Mouse (Mus musculus) kidney, adult 18-20 months (tissue): ENCODE data around the gene 4930503B20Rik.

Experiments
- DNase-seq: peaks from one replicate; pipeline ENCODE4 v3.0.0; 2021

Gene 4930503B20Rik

GRCm38 (mm10) chr3:146649311-146649894, 1.7 kb downstream of the 4930503B20Rik start:
- no peak for DNase-seq

DNA sequence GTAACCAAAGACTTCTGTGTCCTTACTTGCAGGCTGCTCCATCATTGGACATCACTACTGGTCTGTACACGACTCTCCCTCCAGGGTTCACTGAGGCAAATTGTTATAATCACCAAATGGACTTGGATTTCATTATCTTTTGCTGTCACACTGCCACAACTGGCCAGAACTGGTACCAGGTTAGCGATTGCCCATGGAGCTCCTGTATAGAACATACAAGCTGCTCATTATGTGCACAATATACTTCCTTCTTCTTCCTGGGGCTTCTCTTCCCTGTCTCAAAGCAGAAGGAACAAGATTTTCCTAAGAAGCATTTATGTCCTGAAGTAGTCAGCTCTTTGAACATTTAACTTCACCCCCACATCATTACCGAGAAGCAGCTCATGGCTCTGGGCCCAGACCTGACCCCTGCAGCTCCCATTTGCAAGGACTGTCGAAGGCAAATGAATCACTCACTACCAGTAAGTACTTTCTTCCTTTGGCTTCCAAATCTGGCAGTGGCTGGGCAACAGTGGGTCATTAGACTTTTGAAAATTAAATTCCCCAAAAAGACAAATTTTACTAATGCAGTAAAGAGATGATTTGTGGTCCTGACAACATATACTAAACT, 9.2 kb downstream of the 4930503B20Rik start:
- no peak for DNase-seq

GRCm38 (mm10) chr3:146632506-146632905, 18.6 kb downstream of the 4930503B20Rik start:
- no peak for DNase-seq

DNA sequence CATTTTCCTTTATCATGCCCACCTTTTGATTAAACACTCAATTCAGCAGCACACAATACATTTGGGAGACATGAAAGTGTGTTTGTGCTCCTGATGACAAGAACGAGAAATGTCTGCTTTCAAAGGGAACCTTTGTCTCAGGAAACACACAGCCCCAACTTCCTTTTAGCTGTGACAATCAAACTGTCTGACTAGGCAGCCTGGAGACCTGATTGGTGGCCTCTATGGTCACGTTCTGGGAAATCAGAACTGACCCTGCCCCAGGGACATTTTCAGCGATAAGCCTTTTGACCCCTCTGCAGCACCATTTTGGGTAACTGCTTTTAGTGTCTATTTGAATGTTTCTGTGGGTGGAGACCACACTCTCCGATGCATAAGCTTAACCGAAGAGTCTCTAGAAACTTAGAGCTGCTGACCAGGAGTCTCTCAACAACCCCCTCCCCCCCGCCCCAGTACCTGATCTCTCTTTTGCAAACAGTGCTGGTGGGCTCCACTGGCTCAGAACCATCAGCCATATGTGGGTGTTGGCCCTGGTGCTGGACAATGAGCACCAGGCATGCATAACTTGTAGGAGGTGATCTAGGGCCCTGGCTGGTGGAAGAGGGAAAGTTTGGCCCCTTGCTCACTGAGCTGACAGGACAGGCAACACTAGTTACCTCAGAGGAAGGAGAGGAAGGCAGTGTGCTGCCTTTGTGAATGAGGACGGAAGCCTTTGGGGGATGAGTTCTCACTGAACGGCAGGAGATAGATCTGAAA, 22.7 kb downstream of the 4930503B20Rik start:
- no peak for DNase-seq

DNA sequence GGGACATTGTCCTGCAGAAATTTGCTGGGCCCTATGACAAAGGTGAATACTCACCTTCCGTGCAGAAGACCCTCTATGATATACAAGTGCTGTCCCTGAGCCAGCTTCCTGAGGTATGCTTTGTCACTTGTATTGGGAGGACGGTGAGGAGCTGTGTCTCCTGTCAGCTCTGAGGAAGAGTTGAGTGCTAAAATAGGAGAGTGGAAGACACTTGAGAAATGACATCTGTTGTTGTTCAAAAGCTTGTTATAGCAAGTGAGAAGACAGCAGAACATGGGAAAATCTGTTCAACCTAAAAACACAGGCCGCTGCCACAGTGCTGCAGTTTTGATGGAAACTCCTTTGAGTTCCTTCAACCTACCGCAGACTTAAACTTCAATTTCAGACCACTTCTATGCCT, 25.4 kb downstream of the 4930503B20Rik start:
- DNase-seq = no peak

- no peak for DNase-seq
Measured at GRCm38 (mm10) chr3:146621966-146622365, 29.2 kb downstream of the 4930503B20Rik start.

DNA sequence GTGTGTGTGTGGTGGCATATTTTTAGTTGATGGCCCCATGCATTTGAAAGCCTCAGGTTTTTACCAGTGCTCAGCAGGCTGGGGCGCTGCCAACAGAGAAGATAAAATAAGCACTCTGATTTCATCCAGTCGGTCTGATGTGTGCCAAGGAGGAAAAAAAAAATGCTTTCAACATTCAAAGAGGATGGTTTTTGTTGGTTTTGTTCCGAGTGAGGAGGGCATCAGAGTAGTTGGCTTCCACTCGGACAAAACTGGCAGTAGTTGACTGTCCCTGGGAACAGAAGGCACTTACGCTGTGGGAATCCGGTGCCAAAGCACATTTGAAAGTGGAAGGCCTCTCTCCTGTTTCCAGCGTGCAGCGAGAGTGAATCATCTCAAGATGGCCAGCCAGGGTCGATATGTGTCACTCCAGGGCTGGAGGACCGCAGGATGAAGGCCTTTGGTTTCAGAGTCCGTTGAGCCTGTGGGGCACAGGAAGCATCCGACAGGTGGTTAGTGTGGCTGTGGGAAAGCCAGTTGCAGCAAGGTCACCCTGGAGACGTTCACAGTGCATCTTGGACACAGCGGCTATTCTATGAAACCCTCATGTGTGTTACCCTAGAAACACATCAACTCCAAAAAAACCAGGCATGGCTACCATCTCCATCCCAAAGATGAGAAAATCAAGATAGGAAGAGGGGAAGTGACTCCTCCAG, 30.4 kb downstream of the 4930503B20Rik start:
- DNase-seq = no peak

DNA sequence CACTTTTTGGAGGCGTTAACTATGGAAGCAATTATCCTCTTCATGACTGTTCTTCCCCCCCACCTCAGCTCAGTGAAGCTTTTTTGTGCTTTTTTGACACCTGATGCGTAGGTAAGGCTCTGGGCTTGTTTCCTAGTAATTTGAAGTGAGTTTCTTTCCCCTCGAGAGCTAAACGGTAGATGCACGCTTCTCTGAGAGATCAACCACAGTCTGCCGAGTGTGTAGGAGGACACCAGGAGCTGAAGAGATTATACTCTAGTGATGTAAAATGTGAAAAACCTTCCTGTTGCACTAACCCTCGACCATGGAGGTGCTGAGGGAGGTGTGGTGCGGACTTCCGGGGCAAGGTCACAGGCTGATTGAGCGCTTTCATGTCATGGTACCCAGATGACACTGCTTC, 31.0 kb downstream of the 4930503B20Rik start:
- no peak for DNase-seq

GRCm38 (mm10) chr3:146618357-146618756, 32.8 kb downstream of the 4930503B20Rik start:
- no peak for DNase-seq

GRCm38 (mm10) chr3:146617946-146618345, 33.2 kb downstream of the 4930503B20Rik start:
- no peak for DNase-seq

GRCm38 (mm10) chr3:146616533-146617283, 34.4 kb downstream of the 4930503B20Rik start:
- DNase-seq = no peak

DNA sequence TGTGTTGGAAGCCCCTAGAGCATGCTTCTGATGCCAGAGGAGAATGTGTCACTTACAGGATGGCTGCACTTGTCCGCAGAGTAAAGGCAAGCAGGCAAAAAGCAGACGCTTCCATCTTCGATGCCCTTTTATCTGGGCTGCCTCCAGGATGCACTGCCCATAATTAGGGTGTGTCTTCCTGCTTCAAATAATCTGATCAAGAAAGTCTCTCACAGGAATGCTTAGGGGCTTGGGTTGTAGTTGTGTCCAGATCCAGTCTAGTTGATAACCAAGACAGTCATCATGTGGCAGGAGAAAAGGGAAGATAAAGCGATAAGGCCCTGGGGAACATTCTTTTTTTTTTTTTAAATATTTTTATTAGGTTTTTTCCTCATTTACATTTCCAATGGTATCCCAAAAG, 35.6 kb downstream of the 4930503B20Rik start, which contains the start of gene Dnase2b:
TSS of gene Dnase2b (minus strand) at position 101 of the 400 bp plus-strand sequence.
- DNase-seq = no peak

GRCm38 (mm10) chr3:146611821-146612220, 39.3 kb downstream of the 4930503B20Rik start:
- no peak for DNase-seq

DNA sequence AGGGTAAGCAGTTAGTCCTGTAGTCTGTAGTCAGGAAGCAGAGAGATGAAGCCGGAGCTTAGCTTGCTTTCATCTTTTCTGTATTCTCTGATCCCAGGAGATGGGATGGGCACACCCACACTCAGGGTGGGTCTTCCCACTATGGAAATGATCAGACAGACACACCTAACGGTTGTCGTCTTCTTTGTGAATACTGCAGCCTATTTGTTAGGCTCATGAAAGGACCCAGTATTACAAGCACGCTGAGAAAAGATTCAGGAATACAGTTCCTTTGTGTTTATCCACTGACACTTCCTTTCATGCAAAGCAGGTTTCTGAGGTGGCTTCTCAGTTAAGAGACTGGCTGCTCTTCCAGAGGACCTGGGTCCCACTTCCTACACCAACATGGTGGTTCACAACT, 39.9 kb downstream of the 4930503B20Rik start:
- DNase-seq = no peak

- no peak for DNase-seq
Measured at GRCm38 (mm10) chr3:146610322-146610721, 40.8 kb downstream of the 4930503B20Rik start.

DNA sequence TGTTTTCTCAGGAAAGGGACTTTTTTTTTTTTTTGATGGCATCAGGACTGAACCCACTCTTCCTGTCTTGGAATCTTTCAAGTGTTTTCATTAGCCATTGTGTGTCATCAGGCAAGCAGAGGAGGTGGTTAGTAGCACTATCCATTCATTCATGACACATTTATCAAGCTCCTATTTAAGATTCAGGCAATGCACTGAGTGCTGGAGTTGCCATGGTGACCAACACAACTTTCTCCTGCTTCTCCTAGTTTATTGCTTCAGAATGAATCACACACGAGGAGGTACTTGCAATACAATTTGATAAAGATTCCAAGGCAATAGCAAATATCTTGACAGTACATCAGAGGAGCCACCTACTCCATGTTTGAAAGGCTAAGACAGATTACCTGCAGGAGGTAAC, 43.7 kb downstream of the 4930503B20Rik start:
- DNase-seq = no peak

DNA sequence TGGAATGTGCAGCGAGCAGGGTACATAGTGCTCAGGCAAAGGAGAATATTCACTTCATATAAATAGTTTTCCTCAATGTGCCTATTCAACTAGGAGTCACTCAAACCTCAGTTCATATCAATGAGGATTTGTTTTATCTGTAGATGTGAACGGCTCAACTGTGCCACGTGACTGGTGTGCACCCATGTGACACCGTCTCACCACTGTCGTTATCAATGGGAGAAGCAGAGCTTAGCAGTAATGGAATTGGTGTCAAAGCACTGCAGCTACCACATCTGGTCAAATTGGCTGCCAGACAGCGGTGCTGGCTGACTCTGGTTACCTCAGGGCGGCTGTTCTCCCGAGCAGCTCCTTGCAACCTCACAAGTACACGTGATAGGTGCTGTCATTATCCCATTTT, 46.5 kb downstream of the 4930503B20Rik start:
- no peak for DNase-seq

DNA sequence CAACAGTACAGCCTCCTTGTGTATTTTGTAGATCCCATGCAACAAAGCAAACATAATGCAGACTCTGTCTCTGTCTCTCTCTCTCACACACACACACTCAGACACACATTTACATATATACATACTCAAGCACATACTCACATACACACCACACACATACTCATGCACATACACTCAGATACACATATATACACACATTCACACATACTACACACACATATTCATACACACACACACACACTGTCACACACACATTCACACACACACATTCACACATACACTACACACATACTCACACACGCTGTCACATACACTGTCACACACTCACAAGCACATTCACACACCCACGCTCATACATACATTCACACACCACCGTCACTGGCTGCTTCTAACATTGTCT, 48.6 kb downstream of the 4930503B20Rik start:
- DNase-seq = no peak

DNA sequence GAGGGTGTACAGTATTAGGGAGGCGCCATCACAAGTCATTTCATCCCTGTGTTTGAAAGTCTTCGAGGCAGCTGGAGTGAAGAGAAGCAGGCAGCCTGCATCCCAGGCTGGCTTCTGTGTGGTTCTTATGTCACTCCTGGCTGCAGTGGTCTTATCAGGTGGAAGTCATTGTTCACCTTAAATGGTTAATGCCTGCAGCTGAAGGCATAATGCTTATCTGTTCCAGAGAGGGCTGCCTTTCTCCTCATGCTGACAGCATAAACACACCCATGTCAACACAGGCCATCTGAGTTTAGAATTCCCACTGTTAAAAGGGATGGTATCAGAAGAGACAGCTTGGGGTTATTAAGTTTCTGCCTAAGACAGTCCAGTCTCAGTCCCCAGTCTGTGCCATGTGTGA, 49.9 kb downstream of the 4930503B20Rik start:
- DNase-seq = no peak

- no peak for DNase-seq
Measured at GRCm38 (mm10) chr3:146599198-146599900, 51.8 kb downstream of the 4930503B20Rik start.

DNA sequence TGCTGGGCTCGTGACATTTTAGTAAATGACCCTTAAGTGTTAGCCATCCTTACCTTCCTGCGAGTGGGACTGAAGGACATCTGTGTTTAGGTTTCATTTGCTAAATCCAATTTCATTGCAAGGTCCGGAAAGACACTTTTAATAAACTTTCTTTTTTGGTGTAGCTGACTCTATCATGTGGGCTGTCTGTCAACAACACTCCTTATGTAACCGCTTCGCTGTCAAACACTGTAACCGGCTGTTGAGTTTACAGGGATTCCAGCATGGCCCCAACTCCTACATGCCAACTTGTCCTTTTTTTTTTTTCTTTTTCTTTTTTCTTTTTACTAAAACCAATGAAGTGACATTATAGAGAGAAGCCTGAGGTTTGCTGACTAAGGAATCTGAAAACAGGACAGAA, 52.7 kb downstream of the 4930503B20Rik start:
- DNase-seq = no peak

- DNase-seq = no peak
Measured at GRCm38 (mm10) chr3:146596864-146597263, 54.3 kb downstream of the 4930503B20Rik start.
